Mouse (Mus musculus): ENCODE data around the gene Fblim1. TPM values are rescaled to one million over a fixed set of nuclear protein-coding genes. Genes with fewer than 3 reads are reported as not detected.

The Fblim1 gene
- polyA plus RNA-seq, 1 experiment from 2014 or later = 49.1 TPM

- Histone ChIP-seq H3K9me3 (replicated peaks) (no peaks in the 10 kb centered on the region), H3K4me1 (peaks cover 32% of the 10 kb centered on the region), H3K4me3 (peak overlapping the region; percentile 99), H3K4me2 (replicated peaks) (peak overlapping the region; percentile 84), H3K27me3 (no peaks in the 10 kb centered on the region), H3K36me3 (no peaks in the 10 kb centered on the region), H3K9ac (peak overlapping the region; percentile 98), H3K27ac (peak overlapping the region; percentile 97)
- 51% methylated on average over 12 of the region's 12 CpGs for WGBS
- ATAC-seq (ENCODE audit: low FRiP score) = no peak
Measured at GRCm38 (mm10) chr4:141539213-141539767, 66.6 kb downstream of the Fblim1 start.

- H3K9me3 ChIP-seq (replicated peaks) = no peaks in the 10 kb centered on the region
- no peaks in the 10 kb centered on the region for H3K27me3 ChIP-seq
- peak within 1 kb of the TSS; percentile 84 for H3K4me2 ChIP-seq (replicated peaks)
- peaks cover 39% of the 10 kb centered on the region for H3K4me1 ChIP-seq
- peak within 1 kb of the TSS; percentile 97 for H3K27ac ChIP-seq
- peak within 1 kb of the TSS; percentile 99 for H3K4me3 ChIP-seq
- peak within 1 kb of the TSS; percentile 98 for H3K9ac ChIP-seq
- WGBS = under 1% methylated on average over 42 of the region's 88 CpGs
- peak; percentile 82 for ATAC-seq (ENCODE audit: low FRiP score)
- H3K36me3 ChIP-seq = no peaks in the 10 kb centered on the region
Measured at GRCm38 (mm10) chr4:141538408-141539212, 67.3 kb downstream of the Fblim1 start, which contains the start of gene Spen. Gene Spen (minus strand): TSS chr4:141538597.

DNA sequence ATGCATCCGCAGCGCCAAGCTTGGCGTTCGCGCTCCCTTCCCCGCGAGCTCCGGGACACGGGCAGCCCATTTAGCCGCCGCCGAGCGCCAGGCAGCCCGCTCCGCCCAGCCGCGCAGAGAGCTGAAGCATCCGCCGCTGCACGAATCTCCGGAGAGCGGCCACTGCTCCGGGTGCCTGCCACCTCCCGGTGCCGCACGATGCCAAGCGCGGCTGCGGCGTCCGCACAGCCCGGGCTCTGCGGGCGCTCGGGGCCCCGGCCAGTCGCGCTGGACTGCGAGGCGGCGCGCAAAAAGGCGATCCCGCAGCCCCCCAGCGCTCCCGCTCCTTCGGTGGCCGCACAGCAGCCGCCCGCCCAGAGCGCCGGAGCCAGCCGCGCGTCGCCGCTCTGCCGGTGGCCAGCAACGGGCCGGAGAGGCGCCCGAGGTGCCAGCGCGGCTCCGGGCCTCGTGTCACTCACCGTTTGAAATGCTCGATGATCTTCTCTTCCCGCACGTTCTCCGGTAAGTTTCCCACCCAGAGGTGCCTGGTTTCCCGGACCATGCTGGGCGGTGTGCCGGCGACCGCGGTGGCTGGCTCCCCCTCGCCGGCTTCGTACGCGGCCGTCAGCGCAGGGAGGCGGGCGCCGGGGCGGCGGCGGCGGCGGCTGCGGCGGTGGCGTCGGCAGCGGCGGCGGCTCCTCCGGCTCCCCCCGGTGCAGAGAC lies 68.0 kb downstream of the Fblim1 start:
- H3K36me3 ChIP-seq = no peaks in the 10 kb centered on the region
- peak overlapping the region; percentile 84 for H3K4me2 ChIP-seq (replicated peaks)
- peak overlapping the region; percentile 99 for H3K4me3 ChIP-seq
- peaks cover 47% of the 10 kb centered on the region for H3K4me1 ChIP-seq
- no peaks in the 10 kb centered on the region for H3K27me3 ChIP-seq
- no peak for ATAC-seq (ENCODE audit: low FRiP score)
- H3K27ac ChIP-seq = peak overlapping the region; percentile 97
- peak overlapping the region; percentile 98 for H3K9ac ChIP-seq
- H3K9me3 ChIP-seq (replicated peaks) = no peaks in the 10 kb centered on the region
- WGBS = under 1% methylated on average over 76 of the region's 101 CpGs

- H3K4me2 ChIP-seq (replicated peaks) = peak overlapping the region; percentile 84
- peak overlapping the region; percentile 98 for H3K9ac ChIP-seq
- WGBS = under 1% methylated on average over 14 of the region's 14 CpGs
- ATAC-seq (ENCODE audit: low FRiP score) = no peak
- H3K27ac ChIP-seq = peak overlapping the region; percentile 97
- H3K36me3 ChIP-seq = no peaks in the 10 kb centered on the region
- peaks cover 47% of the 10 kb centered on the region for H3K4me1 ChIP-seq
- H3K4me3 ChIP-seq = peak overlapping the region; percentile 99
- no peaks in the 10 kb centered on the region for H3K27me3 ChIP-seq
- H3K9me3 ChIP-seq (replicated peaks) = no peaks in the 10 kb centered on the region
Measured at GRCm38 (mm10) chr4:141537226-141537610, 68.7 kb downstream of the Fblim1 start.

DNA sequence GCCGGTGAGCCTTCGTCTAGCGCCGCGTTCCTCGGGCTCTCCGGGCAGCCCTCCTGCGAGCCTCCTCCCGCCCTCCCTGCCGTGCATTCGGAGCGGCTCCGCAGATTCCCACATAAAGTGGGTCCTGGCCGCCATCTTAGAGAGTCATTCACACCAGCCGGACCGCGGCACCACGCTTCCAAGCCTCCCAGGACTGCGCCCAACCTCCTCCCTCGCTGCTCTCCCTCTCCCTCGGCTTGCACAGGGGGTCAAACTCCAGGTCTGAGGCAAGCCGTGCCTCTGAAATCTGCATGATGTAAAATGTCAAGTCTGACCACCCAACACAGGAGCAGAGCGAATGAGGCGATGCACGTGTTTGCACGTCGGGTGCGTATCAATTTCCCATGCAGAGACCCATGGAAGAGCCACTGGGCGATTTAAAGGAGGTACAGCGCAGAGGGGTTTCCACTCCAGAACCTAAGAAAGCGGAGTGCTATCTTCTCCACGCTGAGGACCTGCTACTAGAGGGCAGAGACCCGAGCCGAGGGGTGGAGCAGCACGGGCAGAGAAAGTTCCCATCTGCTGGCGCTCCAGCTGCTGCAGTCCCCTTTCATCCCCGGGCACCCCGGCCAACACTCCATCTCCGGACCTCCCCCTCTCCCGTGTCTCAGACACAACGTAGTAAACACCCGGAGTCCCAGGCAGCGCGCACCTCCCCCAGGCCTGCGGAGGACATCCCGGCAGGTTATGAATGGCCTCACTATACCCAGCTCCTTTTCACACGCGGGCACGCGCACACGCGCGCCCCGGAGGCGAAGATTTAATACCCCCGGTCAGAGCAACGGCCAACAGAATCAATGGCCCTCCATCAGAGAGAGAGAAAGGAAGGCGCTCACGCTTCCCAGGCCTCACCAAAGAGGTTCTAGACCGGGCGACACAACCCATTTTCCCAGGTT lies 69.3 kb downstream of the Fblim1 start:
- Histone ChIP-seq H3K27me3 (no peaks in the 10 kb centered on the region), H3K4me3 (peak overlapping the region; percentile 99), H3K27ac (peak overlapping the region; percentile 97), H3K9ac (peak overlapping the region; percentile 98), H3K9me3 (replicated peaks) (no peaks in the 10 kb centered on the region), H3K36me3 (no peaks in the 10 kb centered on the region), H3K4me2 (replicated peaks) (peak overlapping the region; percentile 84), H3K4me1 (peaks cover 41% of the 10 kb centered on the region)
- ATAC-seq (ENCODE audit: low FRiP score) = peak; percentile 81
- under 1% methylated on average over 61 of the region's 61 CpGs for WGBS

- Histone ChIP-seq H3K27me3 (no peaks in the 10 kb centered on the region), H3K9ac (peak overlapping the region; percentile 98), H3K9me3 (replicated peaks) (no peaks in the 10 kb centered on the region), H3K27ac (peak overlapping the region; percentile 97), H3K4me2 (replicated peaks) (peak overlapping the region; percentile 84), H3K4me3 (peak overlapping the region; percentile 99), H3K4me1 (peaks cover 39% of the 10 kb centered on the region), H3K36me3 (peaks cover 4% of the 10 kb centered on the region; the same call in 1 of the 2 replicates)
- ATAC-seq (ENCODE audit: low FRiP score) = peak; percentile 46
- 10% methylated on average over 10 of the region's 11 CpGs for WGBS
Measured at GRCm38 (mm10) chr4:141534947-141535680, 70.8 kb downstream of the Fblim1 start.

DNA sequence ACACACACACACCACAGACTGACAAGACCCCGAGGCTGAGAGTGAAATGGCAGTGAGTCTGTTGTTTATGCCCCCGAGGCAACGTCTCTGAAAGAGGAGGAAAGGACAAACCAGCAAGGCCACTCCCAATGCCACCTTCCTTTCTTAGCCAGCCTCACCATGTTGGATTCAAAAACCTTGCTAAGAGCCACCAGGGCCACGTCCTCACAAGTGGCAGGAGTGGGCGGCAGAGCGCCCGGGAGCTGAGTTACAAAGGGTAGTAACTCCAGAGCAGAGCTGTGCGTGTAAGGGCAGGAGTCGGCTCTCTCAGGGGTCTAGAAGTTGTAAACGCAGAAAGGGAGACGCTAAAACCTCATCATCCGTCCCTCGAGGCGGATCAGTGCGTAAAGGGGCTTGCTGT lies 74.9 kb downstream of the Fblim1 start:
- no peaks in the 10 kb centered on the region for H3K27me3 ChIP-seq
- no peak overlapping the region for H3K9ac ChIP-seq
- no peaks in the 10 kb centered on the region for H3K9me3 ChIP-seq (replicated peaks)
- H3K4me3 ChIP-seq = no peak overlapping the region
- H3K27ac ChIP-seq = no peak overlapping the region
- 80% methylated on average over 15 of the region's 15 CpGs for WGBS
- ATAC-seq (ENCODE audit: low FRiP score) = no peak
- H3K4me2 ChIP-seq (replicated peaks) = no peak overlapping the region
- peaks cover 4% of the 10 kb centered on the region; the same call in 1 of the 2 replicates for H3K36me3 ChIP-seq
- peaks cover 39% of the 10 kb centered on the region for H3K4me1 ChIP-seq

DNA sequence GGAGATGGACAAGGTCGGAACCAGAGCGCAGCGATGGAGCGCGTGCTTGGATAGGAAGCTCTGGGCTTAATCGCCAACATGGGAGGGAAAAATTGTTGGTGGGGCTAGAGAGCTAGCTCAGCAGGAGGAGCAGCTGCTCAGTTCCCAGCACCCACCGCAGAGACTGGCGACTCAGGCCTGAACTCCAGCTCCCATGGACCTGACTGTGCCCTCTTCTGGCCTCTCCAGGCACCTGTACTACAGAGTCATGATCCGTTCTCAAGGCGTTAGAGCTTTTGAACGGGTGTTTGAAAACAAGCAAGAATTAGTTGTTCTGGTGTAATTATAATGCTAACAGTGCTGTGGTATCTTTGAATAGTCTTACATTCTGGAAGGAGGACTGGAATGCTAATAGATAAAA lies 77.0 kb downstream of the Fblim1 start:
- no peaks in the 10 kb centered on the region for H3K27me3 ChIP-seq
- WGBS = 92% methylated on average over 11 of the region's 11 CpGs
- no peaks in the 10 kb centered on the region for H3K9me3 ChIP-seq (replicated peaks)
- peaks cover 4% of the 10 kb centered on the region; the same call in 1 of the 2 replicates for H3K36me3 ChIP-seq
- H3K4me3 ChIP-seq = no peak overlapping the region
- H3K4me1 ChIP-seq = peaks cover 27% of the 10 kb centered on the region
- H3K27ac ChIP-seq = no peak overlapping the region
- H3K9ac ChIP-seq = no peak overlapping the region
- ATAC-seq (ENCODE audit: low FRiP score) = no peak
- H3K4me2 ChIP-seq (replicated peaks) = no peak overlapping the region

- Histone ChIP-seq H3K4me1 (peaks cover 19% of the 10 kb centered on the region), H3K9ac (no peak overlapping the region), H3K27ac (no peak overlapping the region), H3K27me3 (no peaks in the 10 kb centered on the region), H3K4me2 (replicated peaks) (no peak overlapping the region), H3K9me3 (replicated peaks) (no peaks in the 10 kb centered on the region), H3K36me3 (peaks cover 7% of the 10 kb centered on the region), H3K4me3 (no peak overlapping the region)
- no peak for ATAC-seq (ENCODE audit: low FRiP score)
- WGBS = 85% methylated on average over 7 of the region's 7 CpGs
Measured at GRCm38 (mm10) chr4:141526936-141527650, 78.8 kb downstream of the Fblim1 start.

All from hindbrain, embryonic 12.5 days (tissue).